Comparison of ENCODE assay signal across 8 mouse cellular contexts in genomic region chr1:189687654-189688387, GRCm38 (mm10). TPM values are rescaled to one million over a fixed set of nuclear protein-coding genes. Genes with fewer than 3 reads are reported as not detected.
DNase-seq lines count a peak whose midpoint lies in the region; ATAC-seq and TF ChIP-seq lines count a peak whose summit lies in the region.

Gene Cenpf, minus strand, starts transcription at chr1:189688086.

- H3K27me3 ChIP-seq in C2C12 (ENCODE audit: control insufficient read depth, insufficient read depth, insufficient read length) (no peaks in the 10 kb centered on the region), myocyte (ENCODE audit: control insufficient read depth, insufficient read depth, insufficient read length) (no peaks in the 10 kb centered on the region)
- peaks cover 17% of the 10 kb centered on the region for H3K27me3 ChIP-seq in erythroblast, embryonic 14.5 days (ENCODE audit: control insufficient read depth)
- no peaks in the 10 kb centered on the region for H3K27me3 ChIP-seq in heart, embryonic 11.5 days (ENCODE audit: control insufficient read depth, insufficient read depth, low read length)
- H3K27me3 ChIP-seq in kidney, embryonic 16.5 days (ENCODE audit: insufficient read depth, low read length), result no peaks in the 10 kb centered on the region
- no peaks in the 10 kb centered on the region for H3K27me3 ChIP-seq in liver, adult 2 months (ENCODE audit: control insufficient read depth, insufficient read depth, low read length)
- no peaks in the 10 kb centered on the region for H3K27me3 ChIP-seq in splenic B cell, adult 2 months (ENCODE audit: control insufficient read depth, insufficient read depth, low read length, poor library complexity, severe bottlenecking)

- H3K9ac ChIP-seq in heart, embryonic 11.5 days (ENCODE audit: low read depth, low read length), result peak within 1 kb of the TSS; percentile 95
- peak within 1 kb of the TSS; percentile 83 for H3K9ac ChIP-seq in kidney, embryonic 16.5 days (replicated peaks; ENCODE audit: low read length)
- no peak within 1 kb of the TSS for H3K9ac ChIP-seq in liver, adult 2 months (ENCODE audit: low read depth, low read length)

- peak within 1 kb of the TSS; percentile 93 for H3K4me2 ChIP-seq in heart, embryonic 11.5 days
- peak within 1 kb of the TSS; percentile 76 for H3K4me2 ChIP-seq in kidney, embryonic 16.5 days (replicated peaks; ENCODE audit: low read depth, low read length)
- peak within 1 kb of the TSS; percentile 72 for H3K4me2 ChIP-seq in myocyte (ENCODE audit: low read depth)

- H3ac ChIP-seq in C2C12 (ENCODE audit: control insufficient read depth, insufficient read length, low read depth) (peak within 1 kb of the TSS; percentile 95), myocyte (ENCODE audit: control insufficient read depth, insufficient read length) (no peak within 1 kb of the TSS)

- H3K4me3 ChIP-seq in C2C12 (ENCODE audit: insufficient read depth, poor library complexity, severe bottlenecking) (peak within 1 kb of the TSS; percentile 93), myocyte (peak within 1 kb of the TSS; percentile 64)
- peak within 1 kb of the TSS; percentile 89 for H3K4me3 ChIP-seq in erythroblast, embryonic 14.5 days (replicated peaks)
- H3K4me3 ChIP-seq in heart, embryonic 11.5 days (ENCODE audit: low read depth, low read length), result peak within 1 kb of the TSS; percentile 89
- H3K4me3 ChIP-seq in kidney, embryonic 16.5 days (ENCODE audit: low read length), result peak within 1 kb of the TSS; percentile 79
- H3K4me3 ChIP-seq in liver, adult 2 months (ENCODE audit: insufficient read depth, low read depth, low read length), result peak within 1 kb of the TSS; percentile 64

- TF ChIP-seq POLR2A in brain, embryonic 14.5 days (IDR thresholded peaks at IDR 0.05; ENCODE audit: borderline replicate concordance, extremely low read depth, insufficient read depth, insufficient read length, poor library complexity, severe bottlenecking), result peak; percentile 30; the same call in 1 of the 2 replicates
- TF ChIP-seq POLR2A in liver, adult 2 months (IDR thresholded peaks at IDR 0.05; ENCODE audit: extremely low read depth, insufficient read depth, low read length), result no peak
- peak; percentile 60 for TF ChIP-seq POLR2A in myocyte (IDR thresholded peaks at IDR 0.05; ENCODE audit: insufficient read length, low read depth)

- ATAC-seq in heart, embryonic 11.5 days (replicated peaks; ENCODE audit: insufficient number of reproducible peaks, low FRiP score, low TSS enrichment), result peak; percentile 100
- peak; percentile 100 for ATAC-seq in kidney, embryonic 16.5 days (ENCODE audit: low FRiP score, low TSS enrichment)

- peak; percentile 100 for DNase-seq in brain, embryonic 14.5 days (ENCODE audit: low read depth)
- DNase-seq in liver, adult 2 months (ENCODE audit: extremely low read depth, low read depth, low spot score), result peak; percentile 87
- DNase-seq in splenic B cell, adult 2 months (ENCODE audit: low read depth, low spot score), result peak; percentile 98

- peak within 1 kb of the TSS; percentile 68 for H3K27ac ChIP-seq in heart, embryonic 11.5 days (ENCODE audit: low read depth, low read length)
- H3K27ac ChIP-seq in kidney, embryonic 16.5 days (ENCODE audit: low read length), result 0 out of 2 replicates have a peak within 1 kb of the TSS, but pooled peaks have one; percentile 36
- H3K27ac ChIP-seq in liver, adult 2 months (replicated peaks; ENCODE audit: insufficient read depth, low read depth, low read length), result no peak within 1 kb of the TSS

- H3K4me1 ChIP-seq in erythroblast, embryonic 14.5 days (ENCODE audit: control insufficient read depth), result peaks cover 33% of the 10 kb centered on the region
- H3K4me1 ChIP-seq in heart, embryonic 11.5 days (ENCODE audit: control insufficient read depth, insufficient read depth, low read length), result peaks cover 13% of the 10 kb centered on the region; the same call in 1 of the 2 replicates
- H3K4me1 ChIP-seq in kidney, embryonic 16.5 days (ENCODE audit: insufficient read depth, low read length), result peaks cover 36% of the 10 kb centered on the region
- no peaks in the 10 kb centered on the region for H3K4me1 ChIP-seq in liver, adult 2 months (ENCODE audit: control insufficient read depth, insufficient read depth, low read length)

- peaks cover 25% of the 10 kb centered on the region for H3K79me3 ChIP-seq in C2C12 (ENCODE audit: low read depth)

- H3K36me3 ChIP-seq in C2C12 (ENCODE audit: control insufficient read depth, insufficient read depth) (peaks cover 25% of the 10 kb centered on the region), myocyte (ENCODE audit: control insufficient read depth, insufficient read depth) (peaks cover 11% of the 10 kb centered on the region)
- peaks cover 40% of the 10 kb centered on the region for H3K36me3 ChIP-seq in erythroblast, embryonic 14.5 days (ENCODE audit: control insufficient read depth)
- peaks cover 15% of the 10 kb centered on the region for H3K36me3 ChIP-seq in heart, embryonic 11.5 days (ENCODE audit: control insufficient read depth, insufficient read depth, low read length)
- H3K36me3 ChIP-seq in kidney, embryonic 16.5 days (ENCODE audit: insufficient read depth, low read length), result peaks cover 19% of the 10 kb centered on the region
- H3K36me3 ChIP-seq in liver, adult 2 months (ENCODE audit: control insufficient read depth, insufficient read depth, low read length), result no peaks in the 10 kb centered on the region
- no peaks in the 10 kb centered on the region for H3K36me3 ChIP-seq in splenic B cell, adult 2 months (ENCODE audit: control insufficient read depth, insufficient read depth, low read length, poor library complexity, severe bottlenecking)

- H3K79me2 ChIP-seq in C2C12 (ENCODE audit: control insufficient read depth, insufficient read depth), result peaks cover 38% of the 10 kb centered on the region
- H3K79me2 ChIP-seq in liver, adult 2 months (ENCODE audit: control insufficient read depth, insufficient read depth, low read length), result no peaks in the 10 kb centered on the region
- H3K79me2 ChIP-seq in myocyte (ENCODE audit: control insufficient read depth, insufficient read depth), result peaks cover 26% of the 10 kb centered on the region

- WGBS in heart, embryonic 11.5 days (ENCODE audit: insufficient replicate concordance), result under 1% methylated on average over 55 of the region's 55 CpGs
- WGBS in kidney, embryonic 16.5 days, result under 1% methylated on average over 48 of the region's 55 CpGs
- WGBS in liver, adult 2 months, result 2% methylated on average over 54 of the region's 55 CpGs

- no peaks in the 10 kb centered on the region for H3K9me3 ChIP-seq in erythroblast, embryonic 14.5 days (ENCODE audit: control insufficient read depth, low read length)
- H3K9me3 ChIP-seq in heart, embryonic 11.5 days (replicated peaks; ENCODE audit: control insufficient read depth, low read length), result no peaks in the 10 kb centered on the region
- no peaks in the 10 kb centered on the region for H3K9me3 ChIP-seq in kidney, embryonic 16.5 days (ENCODE audit: low read length)

- TF ChIP-seq CTCF in C2C12 (IDR thresholded peaks at IDR 0.05; ENCODE audit: control insufficient read depth, insufficient read depth, insufficient read length), result no peak
- TF ChIP-seq CTCF in brain, embryonic 14.5 days (IDR thresholded peaks at IDR 0.05; ENCODE audit: borderline replicate concordance, extremely low read depth, insufficient read depth, insufficient read length), result no peak
- no peak for TF ChIP-seq CTCF in liver, adult 2 months (IDR thresholded peaks at IDR 0.05; ENCODE audit: low read depth, low read length)

TF ChIP-seq in C2C12, 6 proteins besides CTCF, POLR2A, EP300 and RAD21:
- no peak for TF ChIP-seq CEBPB (IDR thresholded peaks at IDR 0.05; ENCODE audit: low read depth)
- TF ChIP-seq USF1 (IDR thresholded peaks at IDR 0.05; ENCODE audit: low read depth), result no peak
- TF ChIP-seq MYOG (IDR thresholded peaks at IDR 0.05; ENCODE audit: control insufficient read depth, extremely low read depth, insufficient read length), result no peak
- no peak for TF ChIP-seq FOSL1 (IDR thresholded peaks at IDR 0.05; ENCODE audit: insufficient read depth, low read length, poor library complexity, severe bottlenecking)
- TF ChIP-seq MAX (IDR thresholded peaks at IDR 0.05), result no peak
- TF ChIP-seq MYOD1 (IDR thresholded peaks at IDR 0.05; ENCODE audit: control insufficient read depth, insufficient read length, low read depth), result no peak
TF ChIP-seq in C2C12: peak in this region for 0.

TF ChIP-seq in myocyte, 11 proteins besides CTCF, POLR2A, EP300 and RAD21:
- TF ChIP-seq MAX (IDR thresholded peaks at IDR 0.05; ENCODE audit: low read depth), result no peak
- no peak for TF ChIP-seq MYOG (IDR thresholded peaks at IDR 0.05; ENCODE audit: control insufficient read depth in 1 of 3, insufficient read depth in 1 of 3, insufficient read length in 2 of 3, low read depth in 2 of 3)
- TF ChIP-seq CEBPB (IDR thresholded peaks at IDR 0.05; ENCODE audit: insufficient read depth, poor library complexity, severe bottlenecking), result no peak
- TF ChIP-seq POLR2AphosphoS2 (IDR thresholded peaks at IDR 0.05; ENCODE audit: insufficient read length, low read depth), result peak; percentile 51
- TF ChIP-seq TCF3 (IDR thresholded peaks at IDR 0.05; ENCODE audit: insufficient read length, low read depth), result no peak
- no peak for TF ChIP-seq SRF (IDR thresholded peaks at IDR 0.05; ENCODE audit: control insufficient read depth, insufficient read length, low read depth)
- TF ChIP-seq MYOD1 (IDR thresholded peaks at IDR 0.05; ENCODE audit: control insufficient read depth in 1 of 3, insufficient read length in 2 of 3, low read depth in 2 of 3), result no peak
- no peak for TF ChIP-seq USF1 (IDR thresholded peaks at IDR 0.05; ENCODE audit: low read depth)
- no peak for TF ChIP-seq TCF12 (IDR thresholded peaks at IDR 0.05; ENCODE audit: insufficient read depth, poor library complexity, severe bottlenecking)
- TF ChIP-seq E2F4 (IDR thresholded peaks at IDR 0.05; ENCODE audit: insufficient read depth), result peak; percentile 98
- no peak for TF ChIP-seq REST (IDR thresholded peaks at IDR 0.05; ENCODE audit: insufficient read depth, insufficient read length)

RNA-seq across cellular contexts. Expression of gene Cenpf, which starts in this region (rescaled TPM):
- polyA plus RNA-seq in C2C12 (2012; fragmentation: generic; extraction: Trizol) (5.4 TPM), myocyte (2012; fragmentation: generic; extraction: Trizol) (2.2 TPM)
- polyA plus RNA-seq in brain, embryonic 14.5 days (2012; rRNA removed), result 10.9 and 11.3 TPM in 2 replicates
- 3.7 and 3.9 TPM in 2 replicates for polyA plus RNA-seq in erythroblast, embryonic 14.5 days (2012)
- polyA plus RNA-seq in heart, embryonic 11.5 days (2014; fragmentation: Nextera tagmentation; extraction: Ambion mirVana), result 57.2 and 72.6 TPM in 2 replicates
- 65.4 and 87.1 TPM in 2 replicates for polyA plus RNA-seq in kidney, embryonic 16.5 days (2015; fragmentation: Nextera tagmentation; extraction: Ambion mirVana)
- 0.18 and 2.2 TPM in 2 replicates for total RNA-seq in liver, adult 2 months (2014; rRNA removed)
- polyA plus RNA-seq in liver, adult 2 months (2012; rRNA removed), result 0.01 and 0.15 TPM in 2 replicates
